Mouse (Mus musculus) liver, embryonic 14.5 days (tissue): ENCODE measurements around the gene Cenpj. TPM values are rescaled to one million over a fixed set of nuclear protein-coding genes. Genes with fewer than 3 reads are reported as not detected.
A peak's percentile ranks its signal among the peaks of the same experiment; 100 is the strongest.

Experiments
- ATAC-seq: fragments of 200-750 bp; cut with Nextera tagmentation; 2 replicates; pipeline ENCODE4 v1.8.0; 2017; ENCODE audit warnings: moderate number of reproducible peaks, mild to moderate bottlenecking, moderate library complexity; ENCODE audit not compliant: insufficient read depth
- DNase-seq, 3 experiments: peaks; one replicate each; pipeline ENCODE4 v3.0.0-alpha.2; 2012 to 2013; ENCODE audit warnings: low read depth in 3 of 3, low spot score in 3 of 3
- H3K27ac ChIP-seq: fragments of 300-500 bp; sonication (generic); 2 replicates; pipeline ENCODE4 v1.5.1; 2014; ENCODE audit warnings: moderate library complexity, mild to moderate bottlenecking, control low read depth, inconsistent platforms
- H3K27me3 ChIP-seq: fragments of 300-500 bp; sonication (generic); 2 replicates; pipeline ENCODE4 v1.6.1; 2014; ENCODE audit warnings: mild to moderate bottlenecking, low read length, moderate library complexity; ENCODE audit not compliant: control insufficient read depth, insufficient read depth
- H3K36me3 ChIP-seq: fragments of 300-500 bp; sonication (generic); replicated peaks from 2 replicates; pipeline ENCODE4 v1.6.1; 2014; ENCODE audit warnings: low read depth; ENCODE audit not compliant: control insufficient read depth, insufficient read depth
- H3K4me1 ChIP-seq, 2 experiments: fragments of 200-500 bp in 1 of 2; fragments of 300-500 bp in 1 of 2; sonication (generic) in 1 of 2; replicated peaks; 2 replicates each; pipeline ENCODE4 v1.6.1; 2012 to 2014; ENCODE audit warnings: antibody characterized with exemption in 1 of 2, inconsistent platforms in 1 of 2, low read length in 1 of 2; ENCODE audit not compliant: control insufficient read depth in 2 of 2, insufficient read depth in 2 of 2
- H3K4me2 ChIP-seq: fragments of 300-500 bp; sonication (generic); 2 replicates; pipeline ENCODE4 v1.6.1; 2014; ENCODE audit warnings: low read depth, mild to moderate bottlenecking, control low read depth, moderate library complexity
- H3K4me3 ChIP-seq, 2 experiments: fragments of 200-500 bp in 1 of 2; fragments of 300-500 bp in 1 of 2; sonication (generic) in 1 of 2; 2 replicates each; pipeline ENCODE4 v1.5.1; 2012 to 2014; ENCODE audit warnings: low read depth in 2 of 2, low read length in 2 of 2, mild to moderate bottlenecking in 2 of 2, control low read depth in 1 of 2, inconsistent platforms in 1 of 2, moderate library complexity in 1 of 2; ENCODE audit not compliant: insufficient read depth in 1 of 2
- H3K9ac ChIP-seq: fragments of 300-500 bp; sonication (generic); replicated peaks from 2 replicates; pipeline ENCODE4 v1.6.1; 2014; ENCODE audit warnings: mild to moderate bottlenecking, control low read depth, moderate library complexity
- H3K9me3 ChIP-seq: fragments of 300-500 bp; sonication (generic); 2 replicates; pipeline ENCODE4 v1.6.1; 2016; ENCODE audit warnings: low read length, mixed read lengths; ENCODE audit not compliant: control insufficient read depth
- CTCF ChIP-seq: IDR thresholded peaks from 2 replicates; pipeline ENCODE4 v1.5.1; 2016; ENCODE audit warnings: antibody characterized with exemption, low read depth, control low read depth
- EP300 ChIP-seq: IDR thresholded peaks from 2 replicates; pipeline ENCODE4 v1.6.1; 2016; ENCODE audit warnings: antibody characterized with exemption, low read depth
- WGBS: fragments of 180-500 bp; shearing (Covaris S2); extraction: QIAGEN DNeasy Blood & Tissue Kit; methylation state at CpG from one replicate; pipeline ENCODE4 v1.1.7; 2014; ENCODE audit not compliant: insufficient replicate concordance; 5-methylcytosine and 5-hydroxymethylcytosine counted together
- polyA plus RNA-seq, 2 experiments: library from polyadenylated mRNA; depleted of rRNA in 1 of 2; stranded (reverse) in 1 of 2; unstranded in 1 of 2; fragments of >200 nt; fragmentation: Nextera tagmentation in 1 of 2; extraction: Ambion mirVana in 1 of 2; gene quantifications; 2 replicates each; pipeline versions ENCODE4 v1.2.1 to v1.2.3; 2012 to 2014

The Cenpj gene
- polyA plus RNA-seq, 2 experiments, result 4.0 to 4.2 TPM

- no peaks in the 10 kb centered on the region for H3K27me3 ChIP-seq
- H3K4me2 ChIP-seq, result no peak overlapping the region
- no peak overlapping the region for H3K4me3 ChIP-seq
- no peak overlapping the region for H3K27ac ChIP-seq
- H3K4me1 ChIP-seq, result no peaks in the 10 kb centered on the region
- DNase-seq (no peak), ATAC-seq (no peak)
- TF ChIP-seq CTCF (no peak), EP300 (no peak)
- no peaks in the 10 kb centered on the region for H3K36me3 ChIP-seq
- 78% methylated on average over 5 of the region's 5 CpGs for WGBS
- no peaks in the 10 kb centered on the region for H3K9me3 ChIP-seq
- H3K9ac ChIP-seq, result no peak overlapping the region
These were observed 29.2 kb upstream of the Cenpj start for GRCm38 (mm10) chr14:56604438-56604837.

DNA sequence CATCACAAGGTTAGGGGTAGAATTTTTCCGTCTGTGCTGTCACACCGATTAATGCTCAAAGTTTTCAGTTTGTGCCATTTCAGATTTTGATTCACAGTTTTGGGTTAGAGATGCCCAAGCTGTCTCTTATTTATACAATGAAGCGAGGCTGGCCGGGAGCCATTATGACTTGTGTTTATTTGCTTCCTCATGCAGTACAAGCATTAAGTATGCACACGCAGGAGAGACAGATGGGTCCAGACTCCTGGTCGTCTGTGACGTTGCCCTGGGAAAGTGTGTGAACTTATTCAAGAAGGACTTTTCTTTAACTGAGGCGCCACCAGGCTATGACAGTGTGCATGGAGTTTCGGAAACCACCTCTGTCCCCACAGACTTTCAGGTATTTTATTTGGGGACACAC, 26.8 kb upstream of the Cenpj start:
- DNase-seq (no peak), ATAC-seq (no peak)
- TF ChIP-seq EP300 (no peak), CTCF (no peak)
- H3K36me3 ChIP-seq, result no peaks in the 10 kb centered on the region
- H3K4me1 ChIP-seq, result no peaks in the 10 kb centered on the region
- 74% methylated on average over 9 of the region's 9 CpGs for WGBS
- no peak overlapping the region for H3K9ac ChIP-seq
- no peak overlapping the region for H3K4me2 ChIP-seq
- H3K27me3 ChIP-seq, result no peaks in the 10 kb centered on the region
- H3K27ac ChIP-seq, result no peak overlapping the region
- no peak overlapping the region for H3K4me3 ChIP-seq
- no peaks in the 10 kb centered on the region for H3K9me3 ChIP-seq

GRCm38 (mm10) chr14:56598759-56599158, 23.5 kb upstream of the Cenpj start:
- H3K27ac ChIP-seq, result no peak overlapping the region
- TF ChIP-seq EP300 (no peak), CTCF (peak; percentile 94)
- no peak overlapping the region for H3K4me3 ChIP-seq
- H3K9me3 ChIP-seq, result no peaks in the 10 kb centered on the region
- DNase-seq (peak; percentile 16 to 24 (median 22)), ATAC-seq (no peak)
- H3K9ac ChIP-seq, result no peak overlapping the region
- H3K4me2 ChIP-seq, result no peak overlapping the region
- 54% methylated on average over 6 of the region's 6 CpGs for WGBS
- H3K36me3 ChIP-seq, result no peaks in the 10 kb centered on the region
- no peaks in the 10 kb centered on the region for H3K4me1 ChIP-seq
- no peaks in the 10 kb centered on the region for H3K27me3 ChIP-seq

DNA sequence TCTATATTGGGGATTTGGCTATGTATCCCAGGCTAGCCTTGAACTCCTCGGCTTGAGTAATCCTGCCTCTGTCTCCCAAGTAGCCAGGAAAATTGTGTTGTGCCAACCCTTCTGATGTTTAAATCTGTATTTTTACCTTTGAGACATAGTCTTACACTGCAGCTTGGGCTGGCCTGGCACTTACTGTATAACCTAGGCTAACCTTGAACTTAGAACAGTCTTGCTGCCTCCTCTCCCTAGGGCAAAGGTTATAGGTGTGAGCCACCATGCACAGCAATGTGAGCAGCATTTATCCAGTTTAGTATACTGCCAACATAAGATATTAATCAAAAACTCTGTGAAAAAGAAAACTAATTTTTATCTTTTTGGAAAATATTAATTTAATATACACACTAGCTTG, 19.6 kb upstream of the Cenpj start:
- TF ChIP-seq EP300 (no peak), CTCF (no peak)
- H3K4me1 ChIP-seq, result no peaks in the 10 kb centered on the region
- no peaks in the 10 kb centered on the region for H3K27me3 ChIP-seq
- H3K27ac ChIP-seq, result no peak overlapping the region
- no peak overlapping the region for H3K4me2 ChIP-seq
- DNase-seq (no peak), ATAC-seq (no peak)
- H3K9ac ChIP-seq, result no peak overlapping the region
- H3K9me3 ChIP-seq, result no peaks in the 10 kb centered on the region
- H3K4me3 ChIP-seq, result no peak overlapping the region
- WGBS, result 74% methylated on average over 1 of the region's 1 CpGs
- peaks cover 2% of the 10 kb centered on the region; the same call in 1 of the 2 replicates for H3K36me3 ChIP-seq

DNA sequence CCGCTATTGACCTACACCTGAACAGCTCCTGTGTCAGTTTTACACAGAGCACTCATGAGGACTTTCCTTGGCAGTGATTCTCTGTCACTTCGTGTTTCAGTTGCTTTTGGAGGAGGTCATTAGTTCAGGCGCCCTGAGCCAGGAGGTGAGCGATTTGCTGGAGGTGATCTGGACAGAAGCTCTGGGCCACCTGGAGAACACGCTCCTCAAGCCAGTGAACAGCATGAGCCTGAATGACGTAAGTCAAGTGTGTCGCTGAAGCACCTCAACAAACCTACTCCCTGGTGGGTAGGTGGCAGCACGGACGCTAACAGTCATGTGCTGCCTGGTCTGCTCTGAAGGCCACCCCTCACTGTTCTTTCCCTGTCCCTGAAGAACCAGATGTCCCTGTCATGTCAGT, 17.0 kb upstream of the Cenpj start:
- Histone ChIP-seq H3K9me3 (no peaks in the 10 kb centered on the region), H3K9ac (no peak overlapping the region), H3K4me1 (no peaks in the 10 kb centered on the region), H3K36me3 (peaks cover 2% of the 10 kb centered on the region; the same call in 1 of the 2 replicates), H3K4me3 (no peak overlapping the region), H3K4me2 (no peak overlapping the region), H3K27ac (no peak overlapping the region), H3K27me3 (no peaks in the 10 kb centered on the region)
- WGBS, result 77% methylated on average over 9 of the region's 9 CpGs
- ATAC-seq (no peak), DNase-seq (no peak)
- TF ChIP-seq CTCF (no peak), EP300 (no peak)
